Mouse (Mus musculus) hindbrain, embryonic 15.5 days (tissue): Measurements from ENCODE around the gene Nav2. TPM values are rescaled to one million over a fixed set of nuclear protein-coding genes. Genes with fewer than 3 reads are reported as not detected.

ENCODE experiments used
- ATAC-seq: fragments of 200-750 bp; cut with Nextera tagmentation; 2 replicates; pipeline ENCODE4 v1.8.0; 2017; ENCODE audit warnings: low read depth, moderate number of reproducible peaks, moderate TSS enrichment; ENCODE audit not compliant: low FRiP score
- H3K27ac ChIP-seq: fragments of 300-500 bp; sonication (generic); replicated peaks from 2 replicates; pipeline ENCODE4 v1.5.1; 2015; ENCODE audit warnings: mild to moderate bottlenecking, inconsistent platforms
- H3K27me3 ChIP-seq: fragments of 300-500 bp; sonication (generic); 2 replicates; pipeline ENCODE4 v1.6.1; 2015; ENCODE audit warnings: control low read depth, inconsistent platforms
- H3K36me3 ChIP-seq: fragments of 300-500 bp; sonication (generic); 2 replicates; pipeline ENCODE4 v1.6.1; 2015; ENCODE audit warnings: control low read depth, inconsistent platforms
- H3K4me1 ChIP-seq: fragments of 300-500 bp; sonication (generic); replicated peaks from 2 replicates; pipeline ENCODE4 v1.6.1; 2015; ENCODE audit warnings: control low read depth, inconsistent platforms
- H3K4me2 ChIP-seq: fragments of 300-500 bp; sonication (generic); 2 replicates; pipeline ENCODE4 v1.6.1; 2015; ENCODE audit warnings: moderate library complexity, mild to moderate bottlenecking, inconsistent platforms
- H3K4me3 ChIP-seq: fragments of 300-500 bp; sonication (generic); 2 replicates; pipeline ENCODE4 v1.5.1; 2015; ENCODE audit warnings: mild to moderate bottlenecking, inconsistent platforms
- H3K9ac ChIP-seq: fragments of 300-500 bp; sonication (generic); 2 replicates; pipeline ENCODE4 v1.6.1; 2015; ENCODE audit warnings: inconsistent platforms
- H3K9me3 ChIP-seq: fragments of 300-500 bp; sonication (generic); 2 replicates; pipeline ENCODE4 v1.6.1; 2016; ENCODE audit warnings: control low read depth, inconsistent platforms
- WGBS: fragments of 180-500 bp; shearing (Covaris S2); methylation state at CpG from one replicate; pipeline ENCODE4 v1.1.7; 2015; 5-methylcytosine and 5-hydroxymethylcytosine counted together
- polyA plus RNA-seq: library from polyadenylated mRNA; unstranded; fragments of >200 nt; fragmentation: Nextera tagmentation; extraction: Ambion mirVana; gene quantifications from 2 replicates; pipeline ENCODE4 v1.2.1, GENCODE M21; 2015

Gene Nav2
- polyA plus RNA-seq, 1 experiment from 2014 or later, result 24.7 TPM

DNA sequence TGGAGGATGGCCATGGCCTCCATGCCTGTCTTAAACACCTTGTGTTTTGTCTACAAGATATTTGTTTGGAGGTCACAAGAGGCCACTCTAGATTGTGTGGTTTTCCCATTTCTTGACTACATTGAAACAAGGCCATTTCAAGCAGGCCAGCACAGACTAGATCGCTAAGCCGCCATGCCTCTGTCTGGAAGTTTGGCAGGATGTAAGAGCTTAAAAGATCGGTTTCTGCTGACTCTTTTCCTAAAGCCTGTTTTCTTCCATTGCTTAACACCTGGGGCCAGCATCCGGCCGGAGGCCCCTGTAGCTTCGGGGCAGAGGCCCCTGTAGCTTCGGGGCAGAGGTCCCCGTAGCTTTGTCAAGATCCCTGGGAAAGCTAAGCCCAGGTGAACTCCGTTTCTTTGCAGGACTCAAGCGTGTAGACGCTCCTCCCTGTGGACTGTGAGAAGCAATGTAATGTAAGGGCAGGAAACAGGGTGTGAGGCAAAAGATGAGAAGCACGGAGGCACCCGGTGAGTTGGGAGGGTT is 434.1 kb downstream of the Nav2 start:
- Histone ChIP-seq H3K4me2 (peak overlapping the region; percentile 18; the same call in 1 of the 2 replicates), H3K27me3 (no peaks in the 10 kb centered on the region), H3K9ac (no peak overlapping the region), H3K4me1 (peaks cover 33% of the 10 kb centered on the region), H3K9me3 (no peaks in the 10 kb centered on the region), H3K36me3 (no peaks in the 10 kb centered on the region), H3K4me3 (no peak overlapping the region), H3K27ac (no peak overlapping the region)
- WGBS, result 46% methylated on average over 13 of the region's 13 CpGs
- ATAC-seq, result peak; percentile 8; the same call in 1 of the 2 replicates

DNA sequence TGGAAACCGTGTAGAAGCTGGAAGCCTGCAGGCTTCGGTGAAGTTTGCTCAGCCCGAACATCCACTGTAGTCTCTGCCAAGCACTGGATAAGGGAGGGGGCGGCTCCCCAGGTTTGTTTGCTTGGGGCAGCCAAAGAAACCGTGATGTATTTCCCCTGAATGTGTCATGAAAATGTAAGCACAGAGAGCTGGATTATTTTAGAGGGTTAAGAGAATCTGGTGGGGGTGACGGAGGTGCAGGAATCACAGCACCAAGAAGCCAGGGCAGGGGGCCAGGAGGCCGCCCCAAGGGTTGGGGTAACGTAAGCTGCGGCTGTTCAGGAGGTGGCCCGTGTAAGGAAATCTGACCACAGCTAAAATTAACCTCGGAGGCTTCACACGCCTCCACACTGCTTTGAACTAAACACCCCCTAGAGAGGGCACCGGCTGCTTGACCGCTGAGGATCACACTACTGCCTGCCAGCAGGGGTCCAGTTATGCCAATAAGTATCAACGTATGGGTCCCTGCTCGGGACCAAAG is 434.6 kb downstream of the Nav2 start:
- Histone ChIP-seq H3K4me1 (peaks cover 36% of the 10 kb centered on the region), H3K36me3 (no peaks in the 10 kb centered on the region), H3K4me2 (peak overlapping the region; percentile 18; the same call in 1 of the 2 replicates), H3K9me3 (no peaks in the 10 kb centered on the region), H3K27ac (no peak overlapping the region), H3K4me3 (no peak overlapping the region), H3K27me3 (no peaks in the 10 kb centered on the region), H3K9ac (no peak overlapping the region)
- ATAC-seq, result peak; percentile 13; the same call in 1 of the 2 replicates
- WGBS, result 15% methylated on average over 16 of the region's 16 CpGs

DNA sequence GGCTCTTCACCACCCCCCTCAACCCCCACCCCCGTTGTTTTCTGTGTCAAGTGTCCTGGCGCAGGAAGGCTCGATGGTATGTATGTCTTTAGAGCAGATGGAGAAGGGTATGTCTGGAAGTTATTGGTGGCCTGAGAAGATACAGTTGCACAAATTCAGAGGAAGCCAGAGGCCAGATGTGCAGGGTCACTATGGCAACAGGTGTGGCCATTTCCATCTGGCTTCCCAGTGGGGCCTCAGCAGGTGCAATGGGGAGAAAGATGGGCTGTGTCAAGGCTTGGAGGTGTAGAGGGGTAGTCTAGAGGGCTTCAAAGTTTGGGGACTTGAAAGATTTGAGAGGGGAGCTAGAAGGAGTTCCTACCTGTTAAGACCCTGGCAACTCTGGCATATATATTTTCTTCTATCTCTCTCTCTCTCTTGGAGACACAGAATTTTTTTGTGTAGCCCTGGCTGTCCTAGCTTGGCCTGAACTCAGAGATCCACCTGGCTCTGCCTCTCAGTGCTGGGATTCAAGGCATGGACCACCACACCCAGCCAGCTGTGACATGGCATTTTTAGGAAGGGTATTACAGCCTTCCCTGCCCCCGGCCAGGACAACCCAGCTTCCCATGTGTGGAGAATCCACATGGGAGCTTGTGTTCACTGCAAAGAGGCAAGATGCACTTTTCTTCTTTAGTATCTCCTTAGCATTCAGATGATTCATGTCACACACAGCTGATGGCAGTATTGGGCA is 435.4 kb downstream of the Nav2 start:
- H3K36me3 ChIP-seq, result no peaks in the 10 kb centered on the region
- no peak overlapping the region for H3K4me3 ChIP-seq
- ATAC-seq, result no peak
- H3K27ac ChIP-seq, result no peak overlapping the region
- H3K27me3 ChIP-seq, result no peaks in the 10 kb centered on the region
- H3K9me3 ChIP-seq, result no peaks in the 10 kb centered on the region
- H3K4me1 ChIP-seq, result peaks cover 43% of the 10 kb centered on the region
- H3K4me2 ChIP-seq, result no peak overlapping the region
- 40% methylated on average over 4 of the region's 4 CpGs for WGBS
- no peak overlapping the region for H3K9ac ChIP-seq

DNA sequence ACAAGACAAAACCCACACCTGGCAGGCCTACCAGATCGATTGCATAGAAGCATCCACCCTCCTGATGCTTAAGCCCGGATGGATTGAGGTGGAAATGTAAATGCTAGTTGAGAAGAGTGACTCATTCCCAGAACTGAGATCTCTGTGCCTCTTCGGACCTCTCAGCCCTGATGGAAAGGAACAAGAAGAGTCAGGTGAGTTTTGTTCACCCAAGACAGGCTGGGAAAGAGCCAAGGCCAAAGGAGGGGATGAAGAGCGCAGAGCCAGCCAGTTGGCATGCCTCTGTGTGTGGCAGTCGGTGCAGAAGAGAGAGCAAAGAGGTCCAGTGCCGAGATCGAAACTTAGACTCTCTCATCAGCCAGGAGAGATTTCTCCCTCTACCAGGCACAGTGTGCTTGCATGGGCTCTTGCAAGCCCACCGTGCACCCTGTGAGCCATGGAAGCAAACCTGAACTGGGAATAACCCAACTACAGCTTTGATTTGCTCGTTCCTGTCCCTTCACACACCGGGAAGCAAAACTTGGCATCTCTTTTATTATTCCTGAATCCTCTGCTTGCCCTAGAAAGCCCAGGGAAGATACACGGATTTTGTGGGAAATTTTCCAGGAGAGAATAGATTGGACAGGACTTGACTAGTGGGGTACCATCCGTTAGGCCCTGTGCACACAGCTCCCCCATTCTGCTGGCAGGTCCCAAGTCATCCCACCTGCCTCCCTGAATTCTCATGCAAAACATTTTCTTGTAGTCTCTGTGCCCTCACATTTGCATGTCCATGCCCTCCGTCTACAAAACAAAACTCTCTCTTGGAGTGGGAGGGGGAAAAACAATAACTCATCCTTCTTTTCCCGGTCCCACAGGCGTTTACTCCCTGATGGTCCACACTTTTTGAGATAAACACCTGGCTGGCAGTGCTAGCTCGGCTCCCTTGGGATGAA is 439.1 kb downstream of the Nav2 start:
- H3K27ac ChIP-seq, result no peak overlapping the region
- 26% methylated on average over 16 of the region's 16 CpGs for WGBS
- H3K4me3 ChIP-seq, result no peak overlapping the region
- H3K36me3 ChIP-seq, result no peaks in the 10 kb centered on the region
- H3K4me2 ChIP-seq, result no peak overlapping the region
- peaks cover 25% of the 10 kb centered on the region for H3K4me1 ChIP-seq
- no peaks in the 10 kb centered on the region for H3K9me3 ChIP-seq
- ATAC-seq, result no peak
- no peak overlapping the region for H3K9ac ChIP-seq
- H3K27me3 ChIP-seq, result no peaks in the 10 kb centered on the region

DNA sequence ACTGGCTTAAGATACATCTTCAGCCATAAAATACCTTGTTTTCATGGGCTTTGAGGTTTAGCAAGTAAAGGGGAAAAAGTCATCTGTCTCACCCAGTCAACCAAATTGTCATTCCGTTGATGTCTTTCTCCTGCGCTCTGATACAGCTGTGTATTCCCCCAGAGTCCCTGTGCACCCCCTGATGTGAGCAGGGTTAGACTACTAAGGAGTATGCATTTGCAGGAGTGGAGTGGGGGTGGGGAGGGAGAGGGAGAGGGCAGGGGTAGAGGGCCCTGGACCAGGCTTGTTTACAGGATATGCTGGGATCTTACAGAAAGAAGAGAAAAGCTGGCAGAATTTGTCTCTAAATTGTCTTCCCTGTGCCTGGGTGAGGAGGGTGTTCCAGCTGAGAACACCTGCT is 440.1 kb downstream of the Nav2 start:
- no peak overlapping the region for H3K27ac ChIP-seq
- H3K4me2 ChIP-seq, result no peak overlapping the region
- no peaks in the 10 kb centered on the region for H3K36me3 ChIP-seq
- peaks cover 16% of the 10 kb centered on the region for H3K4me1 ChIP-seq
- WGBS, result 13% methylated on average over 2 of the region's 2 CpGs
- H3K9me3 ChIP-seq, result no peaks in the 10 kb centered on the region
- no peak overlapping the region for H3K9ac ChIP-seq
- no peaks in the 10 kb centered on the region for H3K27me3 ChIP-seq
- ATAC-seq, result no peak
- no peak overlapping the region for H3K4me3 ChIP-seq

DNA sequence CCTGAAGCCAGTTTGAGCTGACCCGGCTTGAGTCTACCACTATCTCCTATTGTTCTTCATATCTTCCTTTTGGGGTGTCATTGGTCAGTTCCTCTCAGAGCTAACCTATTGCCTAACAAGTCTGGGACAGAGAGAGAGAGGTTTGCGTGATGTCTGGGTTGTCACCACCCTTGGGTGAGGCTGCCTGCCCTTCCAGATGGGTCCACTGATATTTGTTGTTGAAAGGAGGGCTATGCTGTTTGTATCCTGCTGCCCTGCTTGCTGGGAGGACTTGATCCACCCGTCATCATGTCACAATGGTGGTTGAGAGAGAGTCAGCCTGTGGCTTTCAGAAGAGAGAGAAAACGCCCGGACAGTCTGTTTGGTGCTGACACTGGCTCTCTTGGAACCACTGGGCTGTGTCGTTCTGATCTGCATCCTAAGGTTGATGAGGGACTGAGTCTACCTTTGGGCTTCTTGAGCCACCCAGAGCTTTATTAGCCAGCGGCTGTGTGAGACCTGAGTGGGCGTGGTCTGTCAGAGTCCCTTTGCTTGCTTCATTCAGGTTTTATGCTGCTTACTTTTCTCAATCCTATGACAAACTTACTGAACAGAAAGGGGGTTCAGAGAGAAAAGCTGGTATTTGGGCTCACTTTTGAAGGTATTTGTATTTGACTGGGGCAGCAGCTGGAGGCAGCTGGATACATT is 441.9 kb downstream of the Nav2 start:
- WGBS, result 81% methylated on average over 8 of the region's 8 CpGs
- ATAC-seq, result no peak
- Histone ChIP-seq H3K4me2 (no peak overlapping the region), H3K4me3 (no peak overlapping the region), H3K36me3 (no peaks in the 10 kb centered on the region), H3K9ac (no peak overlapping the region), H3K4me1 (peaks cover 34% of the 10 kb centered on the region), H3K9me3 (no peaks in the 10 kb centered on the region), H3K27ac (no peak overlapping the region), H3K27me3 (no peaks in the 10 kb centered on the region)

DNA sequence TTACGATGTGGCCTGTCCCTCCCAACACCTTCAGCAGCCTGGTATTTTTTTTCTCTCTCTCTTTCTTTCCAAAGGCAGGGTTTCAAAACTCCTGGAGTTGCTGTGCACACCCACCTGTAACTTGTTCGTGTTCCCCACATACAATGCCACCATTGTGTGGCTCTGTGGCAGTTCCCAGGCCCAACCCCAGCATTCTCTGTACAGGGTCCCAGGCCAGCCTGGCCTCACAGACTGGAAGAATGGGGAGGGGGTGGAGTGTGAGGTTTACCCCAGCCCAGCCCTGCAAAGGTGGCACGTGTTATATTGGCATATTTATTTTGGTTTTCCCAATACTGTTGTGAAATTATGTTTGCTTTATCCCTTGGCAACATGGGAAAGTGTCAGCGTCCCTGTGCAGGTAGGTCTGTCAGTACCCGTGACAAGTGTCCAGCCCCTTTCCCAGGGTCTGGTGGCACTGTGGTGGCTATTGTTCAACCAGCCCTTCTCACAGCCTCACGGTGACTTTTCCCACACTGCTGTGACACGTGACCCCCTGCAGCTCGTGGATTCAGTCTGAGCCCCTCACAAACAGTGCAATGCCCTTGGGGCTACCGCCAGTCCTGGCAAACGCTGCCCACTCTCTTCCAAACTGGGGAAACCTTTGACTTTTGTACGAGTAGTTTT is 443.2 kb downstream of the Nav2 start:
- no peaks in the 10 kb centered on the region for H3K27me3 ChIP-seq
- H3K4me3 ChIP-seq, result no peak overlapping the region
- H3K4me2 ChIP-seq, result no peak overlapping the region
- H3K9me3 ChIP-seq, result no peaks in the 10 kb centered on the region
- peak; percentile 58; the same call in 1 of the 2 replicates for ATAC-seq
- peaks cover 34% of the 10 kb centered on the region for H3K4me1 ChIP-seq
- H3K9ac ChIP-seq, result no peak overlapping the region
- WGBS, result 33% methylated on average over 11 of the region's 11 CpGs
- H3K27ac ChIP-seq, result no peak overlapping the region
- no peaks in the 10 kb centered on the region for H3K36me3 ChIP-seq

DNA sequence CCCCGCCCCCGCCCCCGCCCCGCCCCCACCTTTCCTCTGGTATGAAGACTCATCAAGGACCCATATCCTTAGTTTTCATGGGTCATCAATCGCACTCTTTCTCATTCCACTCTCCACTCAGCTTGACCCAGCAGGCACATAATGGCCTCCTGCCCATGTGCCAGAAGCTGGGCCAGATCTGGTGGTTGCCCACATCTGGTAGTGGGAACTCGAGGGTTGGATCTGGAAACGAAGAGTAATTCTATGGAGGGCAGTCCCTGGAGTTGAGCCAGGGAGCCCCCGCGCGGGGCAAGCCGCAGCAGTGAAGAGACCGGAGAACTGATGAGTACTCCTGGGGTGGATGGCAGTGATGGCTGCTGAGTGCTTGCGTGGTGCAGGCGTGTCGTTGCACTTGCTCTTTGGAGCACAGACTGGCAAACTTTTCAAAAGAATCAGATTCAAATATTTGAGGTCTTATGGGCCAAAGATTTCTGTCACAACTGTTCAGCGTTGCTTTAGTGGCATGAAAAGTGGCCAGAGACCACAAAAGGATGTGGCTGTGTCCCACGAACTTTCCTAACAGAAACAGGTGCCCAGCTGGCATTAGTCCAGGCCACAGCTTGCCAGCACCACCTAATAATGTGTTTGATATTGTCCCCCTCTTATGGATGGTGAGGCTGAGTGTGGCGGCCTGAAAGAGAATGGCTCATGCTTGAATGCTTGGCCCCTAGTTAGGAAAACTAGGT is 449.1 kb downstream of the Nav2 start:
- Histone ChIP-seq H3K4me3 (no peak overlapping the region), H3K36me3 (no peaks in the 10 kb centered on the region), H3K27me3 (no peaks in the 10 kb centered on the region), H3K9ac (no peak overlapping the region), H3K27ac (no peak overlapping the region), H3K9me3 (no peaks in the 10 kb centered on the region), H3K4me1 (peaks cover 34% of the 10 kb centered on the region), H3K4me2 (no peak overlapping the region)
- no peak for ATAC-seq
- WGBS, result 64% methylated on average over 18 of the region's 18 CpGs

DNA sequence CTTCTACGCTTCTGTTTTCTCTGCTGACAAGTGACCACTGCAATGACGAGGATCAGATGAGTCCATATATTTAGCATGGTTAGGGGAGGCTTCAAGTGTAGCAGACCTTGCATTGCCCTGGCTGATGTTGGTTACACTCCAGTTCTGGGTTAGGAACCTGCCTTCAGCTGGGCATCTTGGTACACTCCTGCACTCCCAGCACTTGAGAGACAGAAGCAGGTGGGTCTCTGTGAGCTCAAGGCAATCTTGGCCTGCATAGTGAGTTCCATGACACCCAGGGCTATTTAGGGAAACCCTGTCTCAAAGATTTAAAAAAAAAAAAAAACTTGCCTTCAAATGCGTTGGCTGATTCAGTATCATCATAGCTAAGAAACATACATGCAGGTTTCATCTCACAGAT is 450.6 kb downstream of the Nav2 start:
- Histone ChIP-seq H3K9ac (no peak overlapping the region), H3K9me3 (no peaks in the 10 kb centered on the region), H3K27ac (no peak overlapping the region), H3K36me3 (no peaks in the 10 kb centered on the region), H3K27me3 (no peaks in the 10 kb centered on the region), H3K4me2 (no peak overlapping the region), H3K4me3 (no peak overlapping the region), H3K4me1 (peaks cover 28% of the 10 kb centered on the region)
- ATAC-seq, result no peak
- WGBS, result 88% methylated on average over 3 of the region's 3 CpGs

DNA sequence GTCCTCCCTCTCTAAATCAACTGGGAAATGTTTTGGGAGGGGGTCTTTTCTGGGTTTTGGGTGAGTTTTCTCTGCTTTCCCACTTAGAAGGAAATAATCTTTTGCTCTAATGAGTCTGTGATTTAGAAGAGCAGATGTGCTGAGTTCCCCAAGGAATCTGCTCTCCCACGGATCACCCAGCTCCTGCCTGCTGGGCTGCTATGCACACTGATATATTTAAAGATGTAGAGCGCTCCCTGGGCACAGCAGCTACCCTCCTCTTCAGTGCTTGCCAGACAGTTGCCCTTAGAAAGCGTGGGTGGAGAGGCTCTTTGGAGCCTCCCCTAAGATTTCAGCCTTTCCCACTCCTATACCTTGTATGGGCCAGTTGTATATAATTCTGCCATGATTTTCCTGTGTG is 452.1 kb downstream of the Nav2 start:
- no peaks in the 10 kb centered on the region for H3K9me3 ChIP-seq
- H3K4me2 ChIP-seq, result no peak overlapping the region
- H3K27ac ChIP-seq, result no peak overlapping the region
- no peaks in the 10 kb centered on the region for H3K36me3 ChIP-seq
- H3K4me3 ChIP-seq, result no peak overlapping the region
- no peak overlapping the region for H3K9ac ChIP-seq
- 42% methylated on average over 3 of the region's 3 CpGs for WGBS
- H3K27me3 ChIP-seq, result no peaks in the 10 kb centered on the region
- peaks cover 15% of the 10 kb centered on the region for H3K4me1 ChIP-seq
- no peak for ATAC-seq
